Mouse (Mus musculus): ENCODE results near the gene Ttc29.

DNA sequence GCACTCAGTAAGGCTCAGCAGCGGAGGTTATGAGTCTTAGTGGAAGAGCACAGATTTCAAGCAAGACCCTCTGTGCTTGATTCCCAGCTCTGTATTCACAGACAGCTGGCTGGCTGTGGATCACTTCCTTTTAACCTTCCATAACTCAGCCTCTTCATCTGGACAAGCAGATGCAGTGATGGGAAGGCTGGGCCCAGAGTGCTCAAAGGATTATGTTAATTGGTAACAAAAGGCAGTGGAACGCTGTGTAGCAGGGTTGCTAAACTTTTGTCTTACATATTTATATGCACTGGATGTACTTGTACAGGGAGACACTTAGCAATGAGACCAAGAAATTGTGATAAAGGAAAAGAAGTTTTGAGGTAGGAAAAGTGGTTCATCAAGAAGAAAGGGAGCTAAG is 17.6 kb downstream of the Ttc29 start:
- TF ChIP-seq CTCF (IDR thresholded peaks at IDR 0.05; ENCODE audit: insufficient read depth, low read depth, low read length): no peak
- no peak for TF ChIP-seq POLR2A (IDR thresholded peaks at IDR 0.05; ENCODE audit: insufficient read depth, low read depth, low read length)
